Mouse (Mus musculus) layer of hippocampus, adult 9-10 months (tissue): ENCODE results near the gene Gdf10.
A peak's percentile ranks its signal among the peaks of the same experiment; 100 is the strongest.

ENCODE experiments used
- DNase-seq: peaks from one replicate; pipeline ENCODE4 v3.0.0; 2022; ENCODE audit warnings: low spot score

The Gdf10 gene

DNA sequence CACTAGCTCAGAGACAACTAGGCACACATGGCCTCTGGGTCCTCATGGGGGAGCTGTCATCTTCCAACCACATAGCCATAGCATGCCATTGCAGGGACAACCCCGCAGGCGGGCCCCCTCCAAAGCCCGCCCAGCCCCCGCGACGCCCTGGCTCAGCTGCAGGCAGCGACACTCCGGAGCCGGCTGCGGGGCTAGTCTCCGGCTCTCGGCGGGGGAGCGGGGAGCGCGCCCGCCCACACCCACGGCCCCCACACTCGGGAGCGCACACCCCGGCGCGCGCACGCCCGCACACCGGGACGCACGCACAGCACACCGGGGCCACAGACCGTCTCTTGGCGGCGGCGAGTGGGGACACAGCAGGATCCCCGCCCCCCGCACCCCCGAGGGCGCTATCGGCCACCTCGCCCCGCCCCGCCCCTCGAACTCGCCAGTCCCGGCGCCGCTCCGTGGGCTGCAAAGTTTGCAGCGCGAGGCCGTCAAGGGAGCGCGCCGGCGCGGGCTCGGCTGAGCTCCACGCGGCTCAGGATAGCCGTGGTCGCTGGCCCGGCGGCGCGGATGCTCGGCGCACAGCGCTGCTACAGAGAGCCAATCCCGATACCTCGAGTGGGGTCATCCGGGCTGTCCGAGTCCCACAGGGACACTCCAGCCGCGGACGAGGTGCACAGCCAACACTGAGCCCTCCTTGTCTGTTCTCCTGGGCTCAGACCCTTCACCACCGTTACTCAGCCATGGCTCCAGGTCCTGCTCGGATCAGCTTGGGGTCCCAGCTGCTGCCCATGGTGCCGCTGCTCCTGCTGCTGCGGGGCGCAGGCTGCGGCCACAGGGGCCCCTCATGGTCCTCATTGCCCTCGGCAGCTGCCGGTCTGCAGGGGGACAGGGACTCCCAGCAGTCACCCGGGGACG lies at the start of gene Gdf10:
Gene Gdf10, plus strand, starts transcription at position 420 of the 903 bp plus-strand sequence.
- DNase-seq, result no peak

DNA sequence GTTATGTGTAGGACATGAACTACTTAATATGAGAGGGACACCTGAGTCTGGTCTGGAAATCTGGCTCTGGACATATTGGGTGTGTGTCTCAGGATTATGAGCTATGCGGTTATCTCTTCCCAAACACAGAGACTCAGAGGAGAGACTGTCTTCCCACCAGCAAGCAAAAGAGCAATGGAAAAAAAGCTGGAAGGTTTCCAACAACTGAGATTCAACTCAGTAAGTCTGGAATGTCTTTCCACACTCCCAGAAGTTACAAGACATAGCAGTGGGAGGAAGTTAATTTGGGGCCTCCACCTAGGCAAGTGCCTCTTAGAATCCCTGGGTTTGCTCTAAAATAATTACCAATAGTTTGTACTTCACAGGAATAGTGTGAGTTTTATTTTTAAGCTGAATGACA lies 44.6 kb upstream of the Gdf10 start:
- no peak for DNase-seq

DNA sequence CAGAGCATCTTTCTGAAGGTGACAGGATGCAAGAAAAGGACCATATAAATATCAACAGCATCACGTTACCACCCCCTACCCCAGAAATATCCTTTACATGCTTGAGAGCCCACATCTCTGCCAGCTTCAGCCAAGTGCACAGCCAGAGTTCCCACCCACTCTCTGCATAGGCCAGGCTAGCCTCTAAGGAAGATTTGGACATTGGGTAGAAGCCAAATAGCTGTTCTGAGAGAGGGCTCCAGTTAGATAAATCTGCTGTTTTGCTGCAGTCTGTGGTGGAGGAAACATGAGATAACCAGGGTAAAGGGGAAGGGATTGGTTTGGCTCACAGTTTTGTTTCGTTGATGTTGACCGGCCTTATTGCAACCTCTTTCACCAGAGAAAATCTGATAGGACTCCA lies 43.2 kb upstream of the Gdf10 start:
- DNase-seq, result no peak

DNA sequence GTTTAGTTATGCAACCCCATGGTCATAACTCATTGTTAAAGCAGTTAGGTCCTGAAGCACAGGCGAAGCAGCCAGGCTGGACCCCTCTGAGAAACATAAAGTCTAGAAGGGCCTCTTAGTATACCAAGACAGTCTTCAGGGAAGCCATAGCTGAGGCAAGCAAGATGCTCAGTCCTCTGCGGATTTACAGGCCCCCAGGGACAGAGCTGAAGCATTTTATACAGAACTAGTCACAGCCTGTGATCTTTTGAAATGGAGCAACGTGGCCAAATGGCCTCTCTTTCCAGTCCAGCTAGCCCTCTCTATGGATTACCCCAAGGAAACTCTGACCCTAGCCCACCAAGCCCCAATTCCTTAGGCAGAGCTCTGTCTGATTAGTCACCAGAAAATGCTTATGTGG lies 41.9 kb upstream of the Gdf10 start:
- DNase-seq, result no peak

DNA sequence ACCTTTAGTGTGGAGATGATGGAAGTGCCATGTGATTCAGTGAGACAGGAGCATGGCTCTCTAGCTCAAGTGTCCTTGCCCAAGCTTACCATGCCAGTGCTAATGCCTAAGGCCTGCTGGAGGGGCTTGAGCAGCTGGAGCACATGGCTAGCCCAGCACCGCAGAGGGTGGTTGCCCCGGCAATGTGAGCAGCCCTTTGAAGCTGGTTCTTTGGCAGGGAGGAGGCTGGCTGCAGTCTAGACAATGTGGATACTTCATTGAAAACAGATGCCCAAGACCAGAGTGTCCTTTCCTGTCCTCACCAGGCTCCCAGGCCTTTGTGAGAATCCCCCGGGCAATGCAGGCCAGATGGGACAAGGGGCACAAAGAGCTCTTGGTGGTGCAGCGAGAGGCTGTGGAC lies 40.3 kb upstream of the Gdf10 start:
- no peak for DNase-seq

DNA sequence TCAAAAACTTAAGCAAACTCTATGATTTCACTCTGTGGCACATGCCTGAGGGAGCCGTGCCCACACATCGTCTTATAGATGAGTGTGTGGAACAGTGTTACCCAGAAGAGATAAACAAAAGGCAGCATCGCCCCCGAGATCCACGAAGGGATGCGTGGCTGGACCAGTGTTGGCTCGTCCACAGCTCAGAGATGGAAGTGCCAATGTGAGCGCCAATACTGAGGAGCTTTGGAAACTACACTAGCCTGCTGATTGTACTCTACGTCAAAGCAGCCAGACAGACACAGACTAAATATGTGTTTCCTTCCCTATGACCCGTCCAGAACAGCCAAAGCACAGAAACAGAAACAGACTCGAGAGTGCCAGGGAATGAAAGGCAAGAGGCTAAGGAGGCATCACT lies 37.9 kb upstream of the Gdf10 start:
- no peak for DNase-seq

DNA sequence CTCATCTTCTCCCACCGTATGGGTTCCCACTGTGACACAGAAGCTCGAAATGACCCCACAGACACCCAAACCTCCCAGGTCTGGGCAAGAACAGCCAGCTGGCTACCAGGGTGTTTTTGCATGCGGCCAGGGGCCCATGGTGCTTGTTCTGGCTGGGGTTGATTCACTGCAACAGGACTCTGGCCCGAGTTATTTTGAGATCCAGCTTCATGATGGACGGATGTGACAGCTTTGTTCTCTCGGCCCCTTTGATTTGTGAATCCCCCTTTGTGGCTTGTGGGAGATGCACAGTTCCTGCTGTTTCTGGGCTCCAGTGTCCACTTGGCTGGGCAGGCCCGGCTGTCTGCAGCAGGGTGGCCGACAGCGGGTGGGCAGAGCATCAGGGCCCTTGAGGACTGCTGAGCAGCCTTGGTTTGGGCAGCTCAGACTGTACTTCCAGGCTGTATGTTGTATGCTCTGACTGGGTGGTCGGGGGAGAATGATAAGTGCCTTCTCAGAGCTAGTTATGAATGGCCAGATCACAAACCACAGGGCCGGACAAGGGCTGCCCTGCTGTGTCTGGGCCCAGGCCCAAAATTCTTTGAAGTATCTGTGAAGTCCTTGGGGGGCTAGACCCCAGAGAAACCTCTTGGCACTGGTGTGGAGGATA lies 34.9 kb upstream of the Gdf10 start:
- no peak for DNase-seq

DNA sequence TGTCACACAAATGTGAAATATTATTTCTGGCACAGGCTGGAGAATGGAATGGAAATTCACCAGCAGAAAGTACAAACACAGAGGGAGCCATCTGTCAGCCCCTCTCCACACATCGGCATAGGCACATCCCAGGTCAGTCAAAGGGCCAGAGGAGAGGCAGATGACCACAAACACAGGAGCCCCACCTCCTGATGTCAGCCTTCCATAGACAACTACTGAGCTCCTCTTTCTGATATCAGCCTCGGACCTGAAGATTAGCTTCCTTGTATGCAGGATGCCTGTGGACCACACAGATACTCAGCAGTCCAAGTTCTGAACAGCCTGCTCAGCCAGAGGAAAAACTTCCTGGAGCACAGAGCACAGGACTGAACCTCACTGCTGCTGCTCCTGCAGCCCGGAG lies 33.4 kb upstream of the Gdf10 start:
- no peak for DNase-seq

DNA sequence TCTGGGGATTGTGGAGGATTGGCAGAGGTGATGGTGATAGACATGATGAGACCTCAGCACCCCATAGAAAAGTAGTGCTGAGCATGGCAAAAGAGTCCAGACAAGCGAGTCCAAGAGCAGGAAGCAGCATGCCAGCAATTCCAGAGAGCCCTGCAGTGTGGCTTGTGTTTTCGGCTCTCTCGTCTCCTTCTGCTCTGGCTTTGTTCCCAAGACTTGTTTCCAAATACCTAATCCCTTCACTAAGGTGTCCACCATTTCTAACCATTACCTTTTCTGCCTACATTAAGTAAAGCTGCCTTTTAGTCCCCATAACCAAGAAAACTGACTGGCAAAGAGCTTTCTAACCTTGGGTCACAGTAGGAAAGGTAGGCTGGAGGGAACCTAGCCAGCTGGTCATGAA lies 31.9 kb upstream of the Gdf10 start:
- no peak for DNase-seq

DNA sequence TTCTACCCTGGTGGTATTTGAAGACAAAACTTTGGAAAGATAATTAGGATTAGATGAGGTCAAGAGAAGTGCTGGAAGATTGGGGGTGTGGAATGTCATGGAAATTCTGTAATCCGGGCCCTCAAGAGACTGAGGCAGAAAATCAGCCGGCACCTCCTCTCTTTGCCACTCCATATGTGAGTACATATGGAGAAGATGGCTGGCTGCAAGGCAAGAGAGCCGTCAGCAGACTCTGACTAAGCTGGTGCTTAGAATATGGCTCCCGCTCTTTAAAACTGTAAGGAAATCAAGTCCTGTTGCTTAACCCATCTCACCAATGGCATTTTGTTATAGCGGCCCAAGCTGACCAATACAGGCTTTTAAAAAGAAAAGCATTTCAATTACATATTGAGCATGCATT lies 27.6 kb upstream of the Gdf10 start:
- DNase-seq, result no peak

DNA sequence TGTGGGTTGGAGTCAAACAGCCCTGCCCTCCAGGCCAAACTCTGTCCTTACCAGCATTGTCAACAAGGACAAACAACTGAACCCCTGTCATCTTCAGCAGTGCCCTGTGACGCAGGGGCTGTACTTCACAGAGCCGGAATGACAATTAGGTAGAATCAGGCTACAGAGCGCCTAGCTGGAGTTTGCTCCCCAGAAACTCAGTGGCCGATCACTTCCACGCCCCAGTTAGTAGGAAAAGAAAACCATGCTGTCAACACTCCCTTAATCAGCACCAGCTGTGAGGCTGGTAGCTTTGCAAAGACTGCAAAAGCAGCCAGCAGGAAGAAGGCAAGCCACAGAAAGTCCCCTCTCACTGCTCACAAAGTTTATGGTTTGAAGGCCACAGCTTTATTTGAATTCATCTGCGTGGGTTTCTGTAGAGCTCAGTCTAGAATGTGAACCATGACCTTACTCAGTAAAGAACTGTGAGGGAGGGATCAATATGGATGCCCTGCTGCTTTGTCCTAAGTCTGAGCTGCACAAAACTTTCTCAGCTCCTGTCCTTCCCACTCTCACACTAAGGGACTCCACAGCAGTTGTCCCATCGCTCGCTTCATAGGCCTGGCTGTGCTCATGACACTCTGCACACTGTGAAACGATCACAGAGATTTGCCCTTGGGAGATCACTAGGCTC lies 26.6 kb upstream of the Gdf10 start:
- DNase-seq, result no peak

DNA sequence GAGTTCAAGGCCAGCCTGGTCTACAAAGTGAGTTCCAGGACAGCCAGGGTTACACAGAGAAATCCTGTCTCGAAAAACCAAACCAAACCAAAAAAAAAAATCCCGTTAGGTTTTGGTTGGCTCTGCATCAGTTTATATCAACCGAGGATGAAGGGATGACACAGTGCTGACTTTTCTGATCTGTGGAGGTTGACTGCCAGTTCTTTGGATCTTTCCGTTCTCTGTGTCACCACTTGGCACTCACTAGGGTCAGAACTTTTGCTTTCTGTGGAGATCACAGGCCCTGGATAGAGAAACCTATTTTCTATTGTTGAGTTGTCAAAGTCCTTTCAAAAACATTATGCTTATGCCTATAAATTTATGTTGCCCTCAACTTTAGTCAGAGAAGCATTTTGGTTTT lies 20.6 kb upstream of the Gdf10 start:
- DNase-seq, result no peak

DNA sequence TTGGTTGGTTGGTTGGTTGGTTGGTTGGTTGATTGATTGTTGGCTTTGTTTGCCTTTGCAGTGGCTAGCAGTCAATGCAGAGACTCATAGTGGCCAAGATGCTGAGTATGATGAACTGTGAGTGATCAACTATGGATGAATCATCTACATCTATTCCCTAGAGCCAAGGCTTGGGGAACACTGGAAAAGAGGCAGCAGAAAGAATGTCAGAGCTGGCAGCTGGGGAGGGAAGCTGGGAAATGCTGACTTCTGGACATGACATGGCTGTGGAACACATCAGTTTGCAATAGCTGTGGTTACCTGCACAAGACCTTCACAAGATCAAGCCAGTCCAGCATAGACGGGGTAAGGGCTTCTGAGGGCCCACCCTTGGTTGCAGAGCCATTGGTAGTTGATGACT lies 20.2 kb upstream of the Gdf10 start:
- no peak for DNase-seq

DNA sequence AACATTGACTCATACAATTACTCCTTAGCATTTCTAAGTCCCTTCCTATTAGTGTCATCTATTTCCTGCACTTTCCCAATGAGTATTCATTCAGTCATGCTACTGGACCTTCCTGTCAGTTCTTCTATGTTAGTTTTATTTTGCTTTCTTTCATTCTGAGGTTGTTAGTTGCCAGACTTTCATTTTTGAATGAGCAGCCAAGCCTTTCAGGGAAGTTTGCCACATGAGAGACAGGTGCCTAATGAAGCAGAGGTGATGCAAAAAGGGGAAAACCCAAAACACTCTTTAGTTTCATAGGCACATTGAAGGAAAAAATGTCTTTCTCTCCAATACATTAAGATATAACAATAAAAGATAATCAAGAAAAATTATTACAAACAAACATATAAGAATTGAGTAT lies 18.5 kb upstream of the Gdf10 start:
- no peak for DNase-seq

DNA sequence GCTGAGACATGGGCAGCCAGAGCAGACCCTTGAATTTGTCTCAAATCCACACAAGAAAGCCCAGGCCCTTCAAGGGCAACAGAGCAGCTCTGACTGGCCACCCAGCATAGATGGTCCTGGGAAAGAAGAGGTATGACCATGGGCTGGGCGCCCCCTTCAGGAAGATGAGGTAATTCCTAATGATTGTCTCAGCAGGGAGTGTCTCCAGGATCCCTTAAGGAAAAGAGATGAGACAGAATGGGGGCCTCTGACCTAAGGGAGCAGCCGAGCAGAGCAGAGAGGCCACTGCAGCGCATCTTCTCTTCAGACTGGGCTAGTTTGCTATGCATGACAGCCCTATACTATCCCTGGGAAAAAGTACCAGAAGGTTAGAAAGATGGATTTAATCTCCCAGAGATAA lies 9.7 kb upstream of the Gdf10 start:
- DNase-seq, result no peak

DNA sequence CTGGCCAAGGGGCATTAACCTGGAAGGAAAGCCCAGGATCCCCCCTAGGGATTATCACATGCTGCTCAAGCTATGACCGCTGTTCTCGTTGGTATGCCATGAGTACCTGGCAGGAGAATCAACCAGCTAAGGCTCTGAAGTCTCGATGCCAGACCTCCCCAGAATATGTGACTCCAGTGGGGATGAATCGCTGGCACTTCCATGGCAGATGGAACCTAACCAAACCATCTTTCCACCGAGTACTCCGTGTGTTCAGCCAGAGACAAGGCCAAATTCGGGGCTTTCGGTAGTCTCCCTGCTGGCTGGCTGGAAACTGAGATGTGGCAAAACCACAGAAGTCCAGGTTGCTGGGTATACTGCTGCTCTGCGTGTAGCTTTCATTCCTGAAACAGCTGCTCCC lies 9.2 kb upstream of the Gdf10 start:
- no peak for DNase-seq

DNA sequence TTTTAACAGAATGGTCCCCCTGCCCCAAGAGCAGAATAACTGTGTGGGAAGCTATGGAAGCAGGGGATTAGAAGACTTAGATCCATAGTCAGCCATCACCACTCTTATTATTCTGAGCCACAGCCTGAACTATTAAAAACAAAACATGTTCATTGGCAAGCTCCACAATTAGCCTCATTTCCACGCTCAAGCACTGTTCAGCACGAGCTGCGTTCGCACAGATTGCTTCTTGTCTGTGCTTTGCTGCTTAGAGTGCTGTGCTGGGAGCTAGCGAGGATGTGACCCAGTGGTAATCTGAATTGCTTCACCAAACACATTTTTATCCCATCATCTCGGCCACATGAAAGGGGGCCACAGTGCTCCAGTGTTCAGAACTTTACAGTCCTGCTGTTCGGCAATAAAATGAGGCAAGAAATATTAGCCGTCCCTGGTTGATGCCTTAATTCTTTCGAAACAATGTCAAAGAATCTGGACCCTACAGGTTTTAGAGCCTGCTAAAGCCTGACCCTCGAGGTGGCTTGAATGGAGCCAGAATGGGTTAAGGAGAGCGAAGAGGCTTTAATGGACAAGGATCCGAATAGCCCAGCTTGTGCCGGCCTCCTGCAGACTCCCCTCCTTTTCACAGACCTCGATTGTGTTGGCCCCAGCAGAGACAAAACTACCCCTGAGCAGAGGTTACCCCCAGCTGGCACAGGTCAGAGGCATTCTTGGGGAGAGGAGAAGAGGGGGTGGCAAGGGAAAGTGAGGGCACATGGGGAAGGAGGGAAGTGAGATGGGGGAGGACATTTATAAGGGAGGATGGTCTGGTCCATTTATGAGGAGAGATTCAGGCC lies 2.4 kb upstream of the Gdf10 start:
- DNase-seq, result peak; percentile 27

DNA sequence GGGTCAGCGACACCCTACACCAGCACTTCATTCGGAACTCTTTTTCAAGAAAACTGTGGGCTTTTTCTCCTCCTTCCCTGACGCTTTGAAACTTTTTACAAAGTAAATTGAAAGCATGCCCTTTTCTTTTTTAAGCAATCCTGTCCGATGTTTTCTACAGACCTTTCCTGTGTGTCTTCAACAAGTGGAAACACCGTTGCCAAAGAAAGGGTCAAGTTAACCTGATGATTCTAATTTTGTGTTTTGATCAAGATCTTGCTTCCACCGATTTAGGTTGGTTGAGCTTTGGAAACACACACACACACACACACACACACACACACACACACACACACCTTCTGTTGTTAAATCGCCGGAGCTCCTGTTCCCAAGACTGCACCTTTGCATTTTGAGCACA lies 618 bp upstream of the Gdf10 start:
- DNase-seq, result no peak

DNA sequence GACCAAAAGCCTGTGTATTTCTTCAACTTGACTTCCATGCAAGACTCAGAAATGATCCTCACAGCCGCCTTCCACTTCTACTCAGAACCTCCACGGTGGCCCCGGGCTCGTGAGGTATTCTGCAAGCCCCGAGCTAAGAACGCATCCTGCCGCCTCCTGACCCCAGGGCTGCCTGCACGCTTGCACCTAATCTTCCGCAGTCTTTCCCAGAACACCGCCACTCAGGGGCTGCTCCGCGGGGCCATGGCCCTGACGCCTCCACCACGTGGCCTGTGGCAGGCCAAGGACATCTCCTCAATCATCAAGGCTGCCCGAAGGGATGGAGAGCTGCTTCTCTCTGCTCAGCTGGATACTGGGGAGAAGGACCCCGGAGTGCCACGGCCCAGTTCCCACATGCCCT lies 8.5 kb downstream of the Gdf10 start:
- no peak for DNase-seq

DNA sequence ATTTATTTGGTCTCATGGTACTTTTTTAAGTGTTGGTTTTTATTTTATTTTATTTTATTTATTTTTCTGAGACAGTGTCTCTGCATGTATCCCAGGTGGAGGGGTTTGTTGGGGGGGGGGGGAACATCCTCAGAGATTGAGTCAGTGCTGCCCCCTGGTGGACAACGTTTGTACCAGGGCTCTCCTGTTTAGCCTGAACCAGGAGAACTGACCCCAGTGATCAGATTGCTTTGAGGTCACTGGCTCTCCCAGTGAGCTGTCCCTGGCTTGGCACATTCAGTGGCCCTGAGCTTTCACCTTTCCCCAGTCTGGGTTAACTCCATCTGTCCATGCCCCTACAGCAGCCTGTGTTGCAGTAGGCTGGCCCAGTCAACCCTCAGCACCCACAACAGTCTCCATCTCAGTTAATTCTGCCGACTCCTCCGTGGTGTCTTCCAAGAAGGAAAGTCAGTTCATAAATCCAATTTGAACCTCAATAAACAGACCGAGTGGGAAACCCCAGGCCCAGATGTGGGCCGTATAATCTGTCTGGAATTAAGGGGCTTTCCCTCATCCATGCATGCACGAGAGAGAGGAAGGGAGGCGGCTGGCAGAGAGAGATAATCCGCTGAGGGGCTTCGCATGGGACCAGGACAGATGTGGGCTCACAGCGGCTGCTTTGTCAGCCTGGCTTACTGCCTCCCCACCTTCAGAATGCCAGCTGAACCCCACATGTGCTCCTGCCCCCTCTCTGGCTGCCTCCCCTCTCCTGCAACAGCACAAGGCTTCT lies 9.7 kb downstream of the Gdf10 start:
- DNase-seq, result peak; percentile 40

DNA sequence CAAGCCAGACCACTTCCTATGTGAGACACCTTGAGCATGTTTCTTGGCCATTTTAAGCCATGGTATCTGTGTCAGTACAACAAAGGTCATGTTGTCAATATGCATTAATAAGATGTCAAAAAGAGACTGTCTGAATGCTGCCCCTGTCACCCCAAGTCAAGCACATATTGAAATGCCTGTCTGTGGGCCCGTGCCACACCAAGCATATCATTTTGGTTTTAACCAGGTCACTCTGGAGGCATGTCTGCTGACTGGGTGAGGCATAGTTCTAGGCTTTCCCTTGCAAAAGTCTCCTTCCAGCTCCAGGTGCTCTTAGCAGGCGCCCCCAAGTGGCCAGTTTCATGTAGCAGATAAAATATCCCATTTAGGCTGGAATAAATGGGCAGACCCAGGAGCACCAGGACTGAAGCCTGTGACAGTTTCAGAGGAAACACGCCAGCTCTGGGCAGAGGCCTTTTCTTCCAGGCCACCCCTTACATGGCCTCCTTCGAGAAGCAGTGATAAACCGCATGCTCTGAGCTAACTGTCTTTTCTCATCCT lies 10.5 kb downstream of the Gdf10 start:
- DNase-seq, result peak; percentile 41
